Mouse (Mus musculus) cerebellum, adult 2 months (tissue): ENCODE measurements at regions not wholly inside any gene's neighbourhood (a gene's known extent, or its start where the extent isn't known, plus 50 kb on each side); places are given as distances from the start of the nearest gene placed in this dataset.

Experiments used
- CTCF ChIP-seq: fragments of 200-500 bp; IDR thresholded peaks from 2 replicates; pipeline ENCODE4 v1.5.1; 2011; ENCODE audit warnings: low read depth, mild to moderate bottlenecking, control low read depth, low read length, moderate library complexity, borderline replicate concordance; ENCODE audit not compliant: insufficient read depth
- POLR2A ChIP-seq: fragments of 200-500 bp; IDR thresholded peaks from 2 replicates; pipeline ENCODE4 v1.6.1; 2011; ENCODE audit warnings: low read length, control low read depth, borderline replicate concordance; ENCODE audit not compliant: insufficient read depth

DNA sequence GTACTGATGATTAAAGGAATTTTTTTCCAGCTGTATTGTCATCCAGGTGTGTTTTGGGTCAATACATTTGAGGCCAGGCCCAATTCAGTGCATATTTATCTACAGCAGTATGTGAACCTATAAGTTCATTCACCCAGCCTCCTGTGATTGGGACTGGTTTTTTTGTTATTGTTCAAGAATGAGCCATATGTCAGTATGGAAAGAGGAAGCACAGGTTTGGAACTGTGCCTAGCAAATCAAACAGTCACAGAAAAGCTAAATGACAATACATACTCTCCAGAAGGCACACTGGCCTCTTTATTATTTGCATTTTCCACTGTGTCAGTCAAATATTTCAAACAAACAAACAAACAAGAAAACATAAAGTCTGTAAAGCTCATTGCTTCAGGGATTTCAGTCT lies 134.7 kb downstream of the Rnd3 start:
- TF ChIP-seq CTCF (no peak), POLR2A (no peak)
